8 mouse cellular contexts compared by ENCODE assay signal in genomic region chr7:75781948-75782722, GRCm38 (mm10).
DNase-seq lines count a peak whose midpoint lies in the region; ATAC-seq and TF ChIP-seq lines count a peak whose summit lies in the region.

No protein-coding gene starts in this region.

- peak overlapping the region; percentile 63 for H3K4me2 ChIP-seq in forebrain, embryonic 13.5 days
- H3K4me2 ChIP-seq in liver, postnatal 0 days (ENCODE audit: low read depth, low read length): peak overlapping the region; percentile 65
- peak overlapping the region; percentile 59 for H3K4me2 ChIP-seq in neural tube, embryonic 14.5 days (ENCODE audit: low read depth, low read length)

- TF ChIP-seq EP300 in ES-Bruce4 (IDR thresholded peaks at IDR 0.05; ENCODE audit: insufficient read depth, low read depth, low read length): 0 out of 2 replicates have a peak, but pooled peaks have one; percentile 13
- no peak for TF ChIP-seq EP300 in liver, postnatal 0 days (IDR thresholded peaks at IDR 0.05; ENCODE audit: low read depth)

- H3K9ac ChIP-seq in ES-Bruce4 (ENCODE audit: low read depth, poor library complexity, severe bottlenecking): peak overlapping the region; percentile 99
- peak overlapping the region; percentile 58 for H3K9ac ChIP-seq in forebrain, embryonic 13.5 days
- H3K9ac ChIP-seq in liver, postnatal 0 days (replicated peaks): peak overlapping the region; percentile 52
- no peak overlapping the region for H3K9ac ChIP-seq in neural tube, embryonic 14.5 days (replicated peaks; ENCODE audit: low read depth, low read length)

- WGBS in forebrain, embryonic 13.5 days: 12% methylated on average over 36 of the region's 36 CpGs
- WGBS in large intestine, adult 2 months: 4% methylated on average over 36 of the region's 36 CpGs
- WGBS in liver, postnatal 0 days (ENCODE audit: insufficient replicate concordance): 3% methylated on average over 36 of the region's 36 CpGs
- 12% methylated on average over 36 of the region's 36 CpGs for WGBS in neural tube, embryonic 14.5 days

- H3K4me3 ChIP-seq in ES-Bruce4 (ENCODE audit: low read depth, low read length): peak overlapping the region; percentile 100
- H3K4me3 ChIP-seq in forebrain, embryonic 13.5 days: peak overlapping the region; percentile 51
- H3K4me3 ChIP-seq in liver, postnatal 0 days (ENCODE audit: low read depth, low read length): peak overlapping the region; percentile 55
- peak overlapping the region; percentile 39 for H3K4me3 ChIP-seq in neural tube, embryonic 14.5 days (ENCODE audit: low read depth, low read length)

- DNase-seq in heart, postnatal 10 days: peak; percentile 93 to 94
- DNase-seq in large intestine, adult 2 months (ENCODE audit: low read depth, low spot score): peak; percentile 82
- DNase-seq in liver, postnatal 0 days: peak; percentile 89
- peak; percentile 84 for DNase-seq in testis, postnatal 10 days (ENCODE audit: low spot score)

- ATAC-seq in cerebellum, adult (ENCODE audit: insufficient number of reproducible peaks, low FRiP score, low TSS enrichment): peak; percentile 61; the same call in 1 of the 2 replicates
- ATAC-seq in forebrain, embryonic 13.5 days: peak; percentile 98
- peak; percentile 97 for ATAC-seq in liver, postnatal 0 days
- ATAC-seq in neural tube, embryonic 14.5 days (ENCODE audit: low read depth): peak; percentile 95

- intact Hi-C loops in heart, postnatal 10 days (cut with DNase I): no loop called here

- peaks cover 34% of the 10 kb centered on the region for H3K36me3 ChIP-seq in ES-Bruce4 (ENCODE audit: control insufficient read depth, insufficient read depth, low read length, poor library complexity, severe bottlenecking)
- H3K36me3 ChIP-seq in forebrain, embryonic 13.5 days (ENCODE audit: poor library complexity, severe bottlenecking): peaks cover 7% of the 10 kb centered on the region; the same call in 1 of the 2 replicates
- peaks cover 28% of the 10 kb centered on the region for H3K36me3 ChIP-seq in liver, postnatal 0 days (replicated peaks; ENCODE audit: insufficient read depth, low read length)
- H3K36me3 ChIP-seq in neural tube, embryonic 14.5 days (ENCODE audit: control insufficient read depth, insufficient read depth, low read length): no peaks in the 10 kb centered on the region

- no peaks in the 10 kb centered on the region for H3K27me3 ChIP-seq in ES-Bruce4 (ENCODE audit: control insufficient read depth, insufficient read depth, low read length, poor library complexity, severe bottlenecking)
- no peaks in the 10 kb centered on the region for H3K27me3 ChIP-seq in forebrain, embryonic 13.5 days
- no peaks in the 10 kb centered on the region for H3K27me3 ChIP-seq in liver, postnatal 0 days (ENCODE audit: insufficient read depth, low read length)
- H3K27me3 ChIP-seq in neural tube, embryonic 14.5 days (ENCODE audit: control insufficient read depth, insufficient read depth, low read length): no peaks in the 10 kb centered on the region

- peak overlapping the region; percentile 74 for H3K27ac ChIP-seq in ES-Bruce4 (ENCODE audit: insufficient read depth, low read length)
- H3K27ac ChIP-seq in forebrain, embryonic 13.5 days: no peak overlapping the region
- peak overlapping the region; percentile 4; the same call in 1 of the 2 replicates for H3K27ac ChIP-seq in liver, postnatal 0 days (ENCODE audit: low read depth)
- H3K27ac ChIP-seq in neural tube, embryonic 14.5 days (ENCODE audit: low read depth, low read length): no peak overlapping the region

- TF ChIP-seq POLR2A in ES-Bruce4 (IDR thresholded peaks at IDR 0.05; ENCODE audit: insufficient read depth, low read length): no peak

- no peak for TF ChIP-seq CTCF in ES-Bruce4 (IDR thresholded peaks at IDR 0.05; ENCODE audit: low read depth, low read length)
- TF ChIP-seq CTCF in liver, postnatal 0 days (IDR thresholded peaks at IDR 0.05; ENCODE audit: low read depth): 0 out of 2 replicates have a peak, but pooled peaks have one; percentile 1

- H3K4me1 ChIP-seq in ES-Bruce4 (ENCODE audit: control insufficient read depth, insufficient read depth, low read length): peaks cover 2% of the 10 kb centered on the region
- H3K4me1 ChIP-seq in forebrain, embryonic 13.5 days: peaks cover 4% of the 10 kb centered on the region; the same call in 1 of the 2 replicates
- peaks cover 9% of the 10 kb centered on the region for H3K4me1 ChIP-seq in liver, postnatal 0 days (ENCODE audit: insufficient read depth)
- H3K4me1 ChIP-seq in neural tube, embryonic 14.5 days (ENCODE audit: control insufficient read depth, insufficient read depth, low read length): no peaks in the 10 kb centered on the region

- peaks cover 15% of the 10 kb centered on the region; the same call in 1 of the 2 replicates for H3K9me3 ChIP-seq in ES-Bruce4 (replicated peaks; ENCODE audit: control insufficient read depth, insufficient read depth, low read length, poor library complexity, severe bottlenecking)
- no peaks in the 10 kb centered on the region for H3K9me3 ChIP-seq in forebrain, embryonic 13.5 days (replicated peaks)
- H3K9me3 ChIP-seq in liver, postnatal 0 days (ENCODE audit: low read length): no peaks in the 10 kb centered on the region
- H3K9me3 ChIP-seq in neural tube, embryonic 14.5 days (ENCODE audit: control insufficient read depth, low read length): no peaks in the 10 kb centered on the region

Comparison
In these comparisons a context has a peak if more than half of its experiments do, and no peak if none do; other contexts are left out.
1. H3K27ac ChIP-seq: peak in ES-Bruce4 (single experiment) and liver, postnatal 0 days (single experiment); none in forebrain, embryonic 13.5 days (single experiment) and neural tube, embryonic 14.5 days (single experiment).
2. H3K4me3 ChIP-seq: peak in every context shown above with its lines; median percentile 100 in ES-Bruce4; 55 in liver, postnatal 0 days; 51 in forebrain, embryonic 13.5 days; 39 in neural tube, embryonic 14.5 days.
3. Peak in every context shown above with its lines, with median percentiles within 50 percentile points of each other: ATAC-seq, H3K4me2 ChIP-seq and DNase-seq.